Mouse (Mus musculus): ENCODE measurements at regions not wholly inside any gene's neighbourhood (a gene's known extent, or its start where the extent isn't known, plus 50 kb on each side); places are given as distances from the start of the nearest gene placed in this dataset.

DNA sequence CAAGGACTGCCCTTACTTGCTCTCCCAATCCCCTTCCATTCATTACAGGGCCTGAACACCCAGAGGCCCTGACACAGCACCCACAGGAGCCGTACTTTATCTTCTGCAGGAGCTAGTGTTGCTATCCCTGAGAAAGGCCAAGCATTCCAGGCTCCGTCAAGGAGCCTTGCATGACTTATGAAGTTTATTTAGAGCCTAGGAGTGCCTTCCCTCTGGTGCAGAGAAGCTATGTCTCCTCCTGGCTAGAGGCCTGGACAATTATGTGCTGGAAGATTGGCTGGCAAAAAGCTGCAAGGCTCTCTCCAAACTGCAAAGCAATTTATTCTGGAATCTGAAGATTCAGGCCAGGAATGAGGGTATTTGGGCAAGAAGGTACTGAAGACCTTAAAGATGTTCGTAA, 612.0 kb upstream of the Cdh5 start:
- DNase-seq (ENCODE audit: low spot score in 2 of 2): no peak

DNA sequence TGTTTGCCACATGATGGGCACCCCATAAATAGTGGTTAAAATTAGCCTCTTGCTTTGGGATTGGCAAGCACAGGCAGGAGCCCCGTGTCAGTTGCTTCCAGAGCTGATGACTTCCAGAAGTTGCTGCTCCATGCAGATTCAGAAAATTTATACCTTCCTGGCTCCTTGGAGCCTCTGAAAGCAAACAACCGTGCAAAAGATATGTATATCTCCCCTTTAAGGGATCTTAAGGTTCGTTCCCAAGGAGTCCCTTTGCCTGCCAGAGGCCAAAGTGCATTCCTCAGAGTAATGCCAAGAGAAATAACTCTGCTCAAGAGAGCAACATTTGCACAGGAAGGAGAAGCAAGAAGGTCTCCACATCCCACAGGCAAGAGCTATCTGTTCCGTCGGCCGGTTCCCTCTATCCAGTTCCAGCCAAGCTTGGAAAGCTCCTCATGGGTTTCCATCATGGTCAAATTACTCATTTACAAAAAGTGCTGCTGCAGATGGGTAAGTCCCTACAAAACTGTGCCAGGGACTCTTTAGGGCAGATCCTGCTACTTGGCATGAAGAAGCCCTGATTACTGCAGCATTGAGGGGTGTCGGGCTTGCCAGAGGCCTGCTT, 608.4 kb upstream of the Cdh5 start:
- no peak for DNase-seq (ENCODE audit: low spot score in 2 of 2)

DNA sequence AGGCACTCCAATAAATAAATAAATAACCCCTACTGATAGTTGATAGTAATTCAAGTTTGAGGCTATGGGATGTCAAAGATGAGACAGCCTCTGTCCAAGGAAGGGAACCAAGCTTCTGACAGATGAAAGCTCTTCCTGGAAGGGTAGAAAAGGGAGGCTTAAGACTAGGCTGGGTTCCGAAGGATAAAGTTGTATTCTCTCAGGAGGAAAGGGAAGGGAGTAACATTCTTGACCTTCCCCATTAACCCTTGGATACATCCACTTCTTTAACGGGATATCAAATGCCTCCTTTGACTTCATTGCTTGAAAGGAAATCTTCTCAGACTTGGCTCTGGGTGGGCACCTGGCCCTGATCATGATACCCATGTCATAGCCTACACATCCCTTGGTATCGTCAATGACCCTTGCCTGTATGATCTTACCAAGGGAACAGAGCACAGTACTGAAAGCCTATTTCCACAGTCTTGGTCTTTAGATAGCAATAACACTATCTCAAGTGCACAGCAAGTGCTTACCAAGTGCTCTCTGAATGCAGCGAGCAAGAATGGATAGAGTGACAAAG, 607.4 kb upstream of the Cdh5 start:
- no peak for DNase-seq (ENCODE audit: low spot score in 2 of 2)

GRCm38 (mm10) chr8:103494670-103495069, 606.8 kb upstream of the Cdh5 start:
- DNase-seq (ENCODE audit: low spot score in 2 of 2): no peak

DNA sequence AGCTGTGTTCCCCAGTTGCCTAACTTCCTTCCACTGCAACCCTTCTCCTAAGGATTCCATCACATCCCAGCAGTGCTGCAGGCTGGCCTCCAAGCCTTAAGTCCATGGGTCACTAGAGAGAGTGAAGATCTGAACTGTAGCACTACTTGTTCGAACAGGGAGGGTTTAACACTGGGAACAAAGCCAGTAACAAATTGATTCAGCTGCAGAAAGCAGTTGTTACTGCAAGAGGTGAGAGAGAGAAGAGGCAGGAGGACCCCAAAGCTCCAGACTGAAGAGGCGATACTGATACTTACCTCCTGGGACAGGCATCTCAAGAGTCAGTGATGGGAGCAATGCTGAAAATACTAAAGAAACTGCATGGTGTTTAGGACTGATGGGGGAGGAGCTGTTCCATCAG, 600.1 kb upstream of the Cdh5 start:
- DNase-seq (ENCODE audit: low spot score in 2 of 2): no peak

- DNase-seq (ENCODE audit: low spot score in 2 of 2): no peak
Measured at GRCm38 (mm10) chr8:103502991-103503767, 598.2 kb upstream of the Cdh5 start.

DNA sequence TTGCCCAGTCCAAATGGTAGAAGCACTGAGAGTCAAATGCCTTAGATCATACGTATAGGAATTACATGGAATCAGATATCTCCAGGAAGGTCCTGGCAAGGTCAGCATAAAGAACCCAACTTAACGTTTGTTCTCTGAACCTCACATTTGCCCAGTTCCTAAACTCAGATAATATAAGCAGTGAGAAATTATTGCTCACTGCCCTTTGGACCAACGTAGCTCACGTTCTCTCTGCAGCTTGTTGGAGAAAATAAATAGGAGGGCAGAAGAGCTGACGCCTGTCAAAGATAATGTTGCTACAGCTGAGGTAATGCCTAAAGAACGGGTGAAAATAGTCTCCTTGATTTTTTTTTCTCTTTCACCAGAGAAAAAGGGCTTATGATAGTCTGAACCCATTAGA, 595.1 kb upstream of the Cdh5 start:
- DNase-seq (ENCODE audit: low spot score in 2 of 2): no peak

DNA sequence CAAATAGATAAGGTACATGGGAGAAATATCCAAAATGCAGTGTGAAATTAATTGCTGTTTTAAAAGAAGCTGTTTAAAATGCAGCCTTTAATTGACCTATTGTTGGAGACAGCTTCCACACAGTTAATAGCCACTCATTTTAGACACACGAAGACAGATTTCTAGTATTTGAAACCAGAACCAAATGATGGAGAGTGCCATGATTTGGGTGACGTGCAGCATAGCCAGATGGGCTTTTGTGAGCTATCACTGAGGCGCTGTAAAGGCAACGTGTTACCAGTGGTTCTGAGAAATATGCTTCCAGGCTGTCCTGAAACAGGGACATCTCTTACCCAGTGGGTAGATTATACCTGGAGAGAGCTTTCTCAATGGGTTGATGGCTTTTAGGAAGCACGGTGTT, 594.4 kb upstream of the Cdh5 start:
- DNase-seq (ENCODE audit: low spot score in 2 of 2): no peak

DNA sequence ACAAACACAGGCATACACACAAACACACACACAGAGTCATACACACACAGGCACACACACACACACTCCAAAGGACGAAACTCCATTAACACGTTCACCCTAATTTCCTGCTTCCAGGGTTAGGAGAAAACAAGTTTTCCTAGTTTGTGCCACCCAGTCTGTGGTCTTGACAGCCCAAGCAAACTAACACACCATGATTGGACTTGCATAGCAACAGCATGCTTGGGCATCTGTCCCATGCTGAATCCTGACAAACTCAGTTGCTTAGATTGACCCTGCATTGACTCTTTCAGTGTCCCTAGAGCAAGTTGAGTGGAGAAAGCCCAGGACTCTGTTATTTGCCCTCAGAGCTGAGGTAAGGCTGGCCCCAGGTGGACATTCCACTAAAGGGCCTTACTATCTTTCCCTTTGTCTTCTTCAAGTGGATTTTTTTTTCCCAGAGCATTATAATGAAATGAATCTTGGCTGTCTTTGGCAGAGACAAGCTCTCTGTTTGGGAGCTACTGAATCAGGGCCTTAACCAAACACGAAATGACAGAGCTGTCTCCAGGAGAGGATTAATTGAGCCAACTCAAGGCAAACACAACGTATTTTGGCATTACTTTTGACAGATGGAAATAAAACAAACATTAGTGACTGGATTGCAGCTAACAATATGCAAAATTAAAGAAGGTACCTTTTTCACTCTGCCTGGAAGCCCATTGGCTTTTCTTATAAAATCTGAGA, 581.1 kb upstream of the Cdh5 start:
- DNase-seq (ENCODE audit: low spot score in 2 of 2): no peak

DNA sequence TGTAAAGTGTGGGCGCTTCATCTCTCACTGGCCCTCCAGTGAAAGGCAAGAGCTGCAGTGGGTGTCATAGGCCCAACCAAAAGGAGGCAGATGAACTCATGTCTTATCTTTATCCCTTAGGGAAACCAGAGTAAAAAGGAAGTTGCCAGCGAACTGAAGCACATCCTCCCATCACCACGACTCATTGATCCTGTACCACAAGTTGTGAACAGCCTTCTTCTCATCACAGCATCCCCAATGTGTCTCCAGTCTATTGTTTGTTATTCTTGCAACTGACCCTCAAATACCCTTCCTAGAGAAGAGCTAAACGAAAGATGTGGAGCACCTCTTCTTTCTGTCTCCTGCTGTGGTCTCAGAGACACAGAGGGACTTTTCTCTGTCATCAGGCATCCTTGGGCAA, 570.5 kb upstream of the Cdh5 start:
- no peak for DNase-seq (ENCODE audit: low spot score in 2 of 2)

DNA sequence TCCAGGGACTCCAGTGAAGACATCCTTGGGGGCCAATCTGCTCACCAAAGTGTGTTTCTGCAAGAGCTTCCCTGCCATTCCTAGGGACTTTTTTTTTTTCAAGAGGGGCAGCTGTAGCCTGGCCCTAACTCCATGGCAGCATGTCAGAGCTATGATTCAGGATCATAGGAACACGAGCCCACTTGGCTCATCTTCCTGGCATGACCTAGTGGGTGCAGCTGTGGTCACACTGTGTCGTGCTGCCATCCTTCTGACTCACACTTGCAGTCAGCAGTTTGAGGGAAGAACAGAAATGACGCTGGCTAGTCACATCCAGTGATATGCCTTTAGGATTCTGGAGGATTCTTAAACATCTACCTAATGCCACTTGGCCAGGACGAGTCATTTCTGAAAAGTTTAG, 566.5 kb upstream of the Cdh5 start:
- DNase-seq (ENCODE audit: low spot score in 2 of 2): no peak

GRCm38 (mm10) chr8:103536856-103537255, 564.6 kb upstream of the Cdh5 start:
- no peak for DNase-seq (ENCODE audit: low spot score in 2 of 2)

GRCm38 (mm10) chr8:103541954-103542353, 559.5 kb upstream of the Cdh5 start:
- no peak for DNase-seq (ENCODE audit: low spot score in 2 of 2)

DNA sequence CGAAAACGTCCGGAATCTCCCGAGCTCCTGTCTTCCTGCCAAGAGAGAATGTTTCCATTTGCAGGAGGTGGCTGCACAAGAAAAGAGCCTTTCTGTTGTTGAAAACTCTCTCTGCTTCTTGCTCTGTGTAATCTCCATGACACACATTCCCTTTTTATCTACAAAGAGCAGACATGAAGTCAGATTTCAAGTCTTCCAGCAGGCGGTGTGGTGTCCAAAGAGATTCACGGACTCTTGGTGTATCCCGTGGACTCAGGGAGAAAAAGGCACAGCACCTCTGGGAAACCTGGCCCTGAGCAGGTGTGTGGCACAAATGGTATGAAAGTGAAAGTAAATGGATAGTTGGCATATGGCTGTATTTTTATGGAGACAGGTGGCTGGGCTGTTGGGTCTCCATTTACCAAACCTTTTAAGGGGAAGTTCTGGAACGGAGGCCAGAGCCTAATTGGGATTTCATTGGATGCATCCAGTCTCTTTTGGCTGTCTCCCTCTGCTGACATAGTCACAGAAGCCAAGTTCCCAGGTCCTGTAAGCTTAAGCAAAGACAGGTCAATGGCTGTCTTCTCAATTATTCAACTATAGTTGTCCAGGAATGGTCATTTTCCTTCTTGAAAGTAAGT, 549.4 kb upstream of the Cdh5 start:
- DNase-seq (ENCODE audit: low spot score in 2 of 2): no peak

DNA sequence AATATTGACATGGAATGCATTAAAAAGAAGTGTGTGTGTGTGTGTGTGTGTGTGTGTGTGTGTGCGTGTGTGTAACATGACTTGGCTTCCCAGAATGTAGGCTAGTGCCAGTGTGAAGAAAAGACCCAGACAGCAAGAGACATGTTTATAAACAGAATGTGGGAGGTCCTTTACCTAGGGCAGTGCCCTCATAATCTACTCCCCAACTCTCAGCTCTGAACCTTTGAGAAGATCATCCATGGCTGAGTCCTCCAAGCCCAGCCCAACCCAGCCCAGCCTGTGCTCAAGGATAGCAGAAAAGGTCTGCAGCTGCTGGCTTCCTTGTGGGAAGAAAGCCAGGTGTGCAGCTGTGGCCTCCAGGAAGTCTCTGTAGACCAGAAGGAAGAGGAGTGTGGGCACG, 539.8 kb upstream of the Cdh5 start:
- no peak for DNase-seq (ENCODE audit: low spot score in 2 of 2)

GRCm38 (mm10) chr8:103570864-103571425, 530.5 kb upstream of the Cdh5 start:
- no peak for DNase-seq (ENCODE audit: low spot score in 2 of 2)

DNA sequence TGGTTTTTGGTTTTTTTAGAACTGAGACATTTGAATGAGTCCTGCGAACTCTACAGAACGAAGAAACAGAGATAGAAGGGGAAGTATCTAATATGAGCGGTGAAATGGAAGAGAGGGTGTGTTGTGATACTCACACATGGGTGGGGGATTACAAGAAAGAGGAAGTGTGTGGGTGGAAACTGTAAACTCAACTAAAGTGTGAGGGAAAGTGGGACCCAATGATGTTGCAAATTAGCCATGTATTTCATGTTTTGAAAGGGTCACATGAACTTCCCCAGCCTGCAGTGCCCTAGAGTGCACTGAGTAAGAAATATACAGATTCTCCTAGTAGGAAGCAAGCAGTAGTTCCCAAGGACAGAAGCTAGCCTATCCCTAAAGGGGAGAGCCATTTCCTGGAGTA, 524.3 kb upstream of the Cdh5 start:
- no peak for DNase-seq (ENCODE audit: low spot score in 2 of 2)

DNA sequence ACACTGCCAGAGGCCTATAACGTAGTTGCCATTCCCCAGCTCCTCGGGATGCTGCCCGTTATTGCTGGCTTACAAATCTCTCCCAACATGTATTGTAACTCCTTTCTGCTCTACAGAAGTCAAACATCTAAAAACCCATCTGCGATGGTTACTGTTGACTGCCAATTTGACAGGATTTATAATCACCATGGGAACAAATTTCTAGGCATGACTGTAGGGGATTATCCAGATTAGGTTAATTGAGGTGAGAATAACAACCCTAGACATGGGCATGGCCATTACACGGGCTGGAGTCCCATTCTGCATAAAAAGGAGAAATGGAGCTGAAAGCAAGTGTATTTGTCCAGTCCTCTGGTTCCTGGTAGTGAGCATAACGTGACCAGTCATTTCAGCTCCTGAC, 523.4 kb upstream of the Cdh5 start:
- no peak for DNase-seq (ENCODE audit: low spot score in 2 of 2)

DNA sequence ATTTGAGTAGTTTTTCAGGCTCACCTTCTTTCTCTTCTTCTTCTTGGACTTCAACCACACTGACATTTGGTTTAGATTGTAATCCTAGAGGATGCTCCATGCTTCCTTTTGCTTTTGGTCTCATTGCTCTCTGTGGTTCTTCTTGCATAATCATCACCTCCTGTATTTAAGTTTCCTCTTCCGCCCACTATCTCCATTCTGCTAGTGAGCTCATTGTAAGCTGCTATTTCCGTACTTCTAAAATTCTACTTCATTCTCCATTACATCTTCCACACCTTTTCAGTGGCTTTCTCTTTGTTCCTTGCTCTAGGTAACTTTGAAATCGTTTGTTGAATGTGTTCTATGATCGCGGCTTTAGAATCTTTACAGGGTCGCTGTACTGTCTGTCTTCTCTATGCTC, 493.1 kb upstream of the Cdh5 start:
- no peak for DNase-seq (ENCODE audit: low spot score in 2 of 2)

- no peak for DNase-seq (ENCODE audit: low spot score in 2 of 2)
Measured at GRCm38 (mm10) chr8:103623781-103624434, 477.5 kb upstream of the Cdh5 start.

Data from adrenal gland, adult 18-20 months (tissue).